Mouse (Mus musculus) right cerebral cortex, postnatal 4 days (tissue): ENCODE data around the gene Ctsw.

Source experiments
- DNase-seq: peaks from one replicate; pipeline ENCODE4 v3.0.0-alpha.2; 2022

Gene Ctsw

GRCm38 (mm10) chr19:5487768-5488550, 19.7 kb upstream of the Ctsw start, which contains the start of gene Mus81:
TSS of gene Mus81 (minus strand) at chr19:5488402.
- peak; percentile 98 for DNase-seq

- no peak for DNase-seq
Measured at GRCm38 (mm10) chr19:5486771-5487170, 18.5 kb upstream of the Ctsw start.

- no peak for DNase-seq
Measured at GRCm38 (mm10) chr19:5486286-5486685, 18.0 kb upstream of the Ctsw start.

- DNase-seq: no peak
Measured at GRCm38 (mm10) chr19:5485821-5486220, 17.5 kb upstream of the Ctsw start.

- DNase-seq: no peak
Measured at GRCm38 (mm10) chr19:5485371-5485770, 17.1 kb upstream of the Ctsw start.

- no peak for DNase-seq
Measured at GRCm38 (mm10) chr19:5484496-5484895, 16.2 kb upstream of the Ctsw start.

GRCm38 (mm10) chr19:5483386-5484359, 15.4 kb upstream of the Ctsw start:
- no peak for DNase-seq

GRCm38 (mm10) chr19:5481398-5481797, 13.1 kb upstream of the Ctsw start:
- DNase-seq: no peak

- no peak for DNase-seq
Measured at GRCm38 (mm10) chr19:5480016-5480415, 11.7 kb upstream of the Ctsw start.

GRCm38 (mm10) chr19:5477668-5478300, 9.5 kb upstream of the Ctsw start:
- DNase-seq: no peak

- no peak for DNase-seq
Measured at GRCm38 (mm10) chr19:5477004-5477667, 8.8 kb upstream of the Ctsw start.

GRCm38 (mm10) chr19:5475069-5475714, 6.9 kb upstream of the Ctsw start:
- no peak for DNase-seq

- peak; percentile 67 for DNase-seq
Measured at GRCm38 (mm10) chr19:5474281-5475068, 6.2 kb upstream of the Ctsw start.

- peak; percentile 66 for DNase-seq
Measured at GRCm38 (mm10) chr19:5473720-5474119, 5.4 kb upstream of the Ctsw start, which contains the start of gene Efemp2. TSS of gene Efemp2 (plus strand) at chr19:5473954.

- no peak for DNase-seq
Measured at GRCm38 (mm10) chr19:5472857-5473256, 4.5 kb upstream of the Ctsw start.

- DNase-seq: no peak
Measured at GRCm38 (mm10) chr19:5471846-5472245, 3.5 kb upstream of the Ctsw start.

- DNase-seq: no peak
Measured at GRCm38 (mm10) chr19:5466916-5467500, 1.3 kb downstream of the Ctsw start.

- no peak for DNase-seq
Measured at GRCm38 (mm10) chr19:5465037-5465436, 3.3 kb downstream of the Ctsw start.

GRCm38 (mm10) chr19:5463791-5464562, 4.3 kb downstream of the Ctsw start:
- DNase-seq: peak; percentile 76

- no peak for DNase-seq
Measured at GRCm38 (mm10) chr19:5463212-5463611, 5.1 kb downstream of the Ctsw start.
